Mouse (Mus musculus): ENCODE data around the gene Prr5.
"Not testable (repeated sequence)": the region's sequence is repeated elsewhere in the genome, so short reads cannot be mapped to it uniquely, and the experiment has no call there.

DNA sequence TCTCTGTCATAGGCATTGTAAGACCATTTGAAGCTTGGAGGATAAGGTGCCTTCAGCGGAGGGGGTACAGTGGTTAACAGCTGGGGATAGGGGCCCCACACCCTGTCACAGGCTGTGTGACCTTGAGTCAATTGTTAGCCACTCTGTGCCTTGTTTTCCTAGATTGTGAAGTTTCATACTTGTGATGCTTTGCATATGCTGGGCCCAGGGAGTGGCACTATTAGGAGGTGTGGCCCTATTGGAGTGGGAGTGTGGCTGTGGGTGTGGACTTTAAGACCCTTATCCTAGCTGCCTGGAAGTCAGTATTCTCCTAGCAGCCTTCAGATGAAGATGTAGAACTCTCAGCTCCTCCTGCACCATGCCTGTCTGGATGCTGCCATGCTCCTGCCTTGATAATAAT is 54.2 kb downstream of the Prr5 start:
- not testable (repeated sequence) for TF ChIP-seq CTCF, EP300 (IDR thresholded peaks at IDR 0.05; ENCODE audit: low read depth)

Data from liver, postnatal 0 days (tissue).